ENCODE assay signal across 22 mouse cellular contexts in the genomic region with DNA sequence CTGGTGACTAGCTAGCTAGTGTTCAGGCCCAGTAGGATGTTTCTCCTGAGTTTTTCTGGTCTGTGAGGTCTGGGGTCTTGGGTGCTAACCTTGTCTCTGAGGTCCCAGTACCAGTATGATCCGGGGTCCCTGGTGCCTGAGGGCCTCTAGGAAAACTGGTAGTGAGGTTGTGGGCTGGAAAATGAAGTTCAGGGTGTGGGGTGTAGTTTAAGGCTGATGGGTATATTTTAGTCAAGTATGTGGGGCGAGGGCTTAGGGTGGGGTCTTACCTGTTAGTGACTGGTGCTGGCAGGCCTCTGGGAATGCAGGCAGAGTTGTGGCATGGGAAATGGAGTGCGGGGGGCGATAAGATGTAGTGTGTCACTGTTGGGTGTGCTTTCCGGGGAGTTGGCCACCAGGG.
"Had no signal": no experiment of that assay in that cellular context is flagged by ENCODE, and none has a peak within 500 bp of the region (broad histone marks: within the 10 kb centered on the region; RNA-seq: fewer than 3 reads in every experiment).

No protein-coding gene starts in this region.

- ATAC-seq: forebrain, postnatal 0 days; hindbrain, postnatal 0 days; intestine, embryonic 16.5 days had no signal

- DNase-seq: forebrain, postnatal 0 days; gastrocnemius, postnatal 14 days; gastrocnemius, postnatal 36 days; heart, adult 18-20 months; heart, postnatal 10 days; kidney, adult 11 months; kidney, adult 2 months; kidney, adult 9 months; kidney, postnatal 14 days; kidney, postnatal 36 days; layer of hippocampus, adult 9-11 months; layer of hippocampus, postnatal 36 days; left cerebral cortex, postnatal 4 days had no signal

- H3K9ac ChIP-seq: forebrain, postnatal 0 days; heart, embryonic 12.5 days; hindbrain, embryonic 13.5 days; hindbrain, embryonic 15.5 days; kidney, embryonic 15.5 days; limb, embryonic 13.5 days; limb, embryonic 15.5 days had no signal

- H3K4me2 ChIP-seq: heart, embryonic 12.5 days; hindbrain, embryonic 13.5 days; hindbrain, embryonic 15.5 days; kidney, embryonic 15.5 days; limb, embryonic 13.5 days; limb, embryonic 15.5 days had no signal

- H3K9me3 ChIP-seq: heart, embryonic 12.5 days; hindbrain, embryonic 13.5 days; hindbrain, embryonic 15.5 days; kidney, embryonic 15.5 days; limb, embryonic 15.5 days had no signal

- H3K4me1 ChIP-seq: heart, embryonic 12.5 days; hindbrain, embryonic 13.5 days; hindbrain, embryonic 15.5 days; kidney, embryonic 15.5 days; limb, embryonic 13.5 days; limb, embryonic 15.5 days had no signal

- H3K27ac ChIP-seq: hindbrain, embryonic 13.5 days; hindbrain, embryonic 15.5 days; hindbrain, postnatal 0 days; kidney, embryonic 15.5 days; kidney, postnatal 0 days; limb, embryonic 13.5 days; limb, embryonic 15.5 days had no signal

- H3K36me3 ChIP-seq: heart, embryonic 12.5 days; hindbrain, embryonic 13.5 days; hindbrain, embryonic 15.5 days; kidney, embryonic 15.5 days; limb, embryonic 13.5 days; limb, embryonic 15.5 days had no signal

- H3K4me3 ChIP-seq: heart, embryonic 12.5 days; hindbrain, embryonic 13.5 days; hindbrain, embryonic 15.5 days; kidney, embryonic 15.5 days; limb, embryonic 13.5 days; limb, embryonic 15.5 days had no signal

- H3K27me3 ChIP-seq: heart, embryonic 12.5 days; hindbrain, embryonic 13.5 days; hindbrain, embryonic 15.5 days; kidney, embryonic 15.5 days; limb, embryonic 13.5 days; limb, embryonic 15.5 days had no signal
